Mouse (Mus musculus) MEL (cell line): ENCODE measurements around the gene Metrnl. TPM values are rescaled to one million over a fixed set of nuclear protein-coding genes. Genes with fewer than 3 reads are reported as not detected.

Source experiments
- DNase-seq: peaks from one replicate; pipeline ENCODE4 v3.0.0; 2011; ENCODE audit warnings: low read depth, low spot score
- H3K27ac ChIP-seq: 2 replicates; pipeline ENCODE4 v1.5.1; 2012; ENCODE audit warnings: low read depth, mild to moderate bottlenecking, control low read depth, low read length, moderate library complexity; ENCODE audit not compliant: control insufficient read depth
- H3K27me3 ChIP-seq, 2 experiments: fragments of 150-350 bp in 1 of 2; sonication (generic) in 1 of 2; 2 replicates each; pipeline ENCODE4 v1.6.1; 2012; ENCODE audit warnings: low read length in 2 of 2, mild to moderate bottlenecking in 2 of 2, improper control_type of control experiment in 1 of 2, moderate library complexity in 1 of 2; ENCODE audit not compliant: insufficient read depth in 2 of 2, control insufficient read depth in 1 of 2
- H3K36me3 ChIP-seq, 2 experiments: 2 replicates each; pipeline ENCODE4 v1.6.1; 2012 to 2014; ENCODE audit warnings: low read length in 2 of 2, improper control_type of control experiment in 1 of 2, inconsistent platforms in 1 of 2, mild to moderate bottlenecking in 1 of 2; ENCODE audit not compliant: insufficient read depth in 2 of 2, control insufficient read depth in 1 of 2
- H3K4me1 ChIP-seq, 2 experiments: fragments of 150-350 bp in 1 of 2; sonication (generic) in 1 of 2; 2 replicates each; pipeline ENCODE4 v1.6.1; 2012; ENCODE audit warnings: low read length in 2 of 2, improper control_type of control experiment in 1 of 2, mild to moderate bottlenecking in 1 of 2; ENCODE audit not compliant: insufficient read depth in 2 of 2, control insufficient read depth in 1 of 2
- H3K4me3 ChIP-seq, 2 experiments: fragments of 150-350 bp in 1 of 2; sonication (generic) in 1 of 2; 2 replicates each; pipeline ENCODE4 v1.5.1; 2012; ENCODE audit warnings: low read depth in 2 of 2, low read length in 2 of 2, mild to moderate bottlenecking in 2 of 2, moderate library complexity in 2 of 2, control low read depth in 1 of 2, improper control_type of control experiment in 1 of 2; ENCODE audit not compliant: control insufficient read depth in 1 of 2, insufficient read depth in 1 of 2
- H3K79me2 ChIP-seq: 2 replicates; pipeline ENCODE4 v1.6.1; 2012; ENCODE audit warnings: mild to moderate bottlenecking, low read length, moderate library complexity; ENCODE audit not compliant: control insufficient read depth, poor library complexity, insufficient read depth
- H3K9ac ChIP-seq: 2 replicates; pipeline ENCODE4 v1.6.1; 2012; ENCODE audit warnings: low read depth, mild to moderate bottlenecking, control low read depth, low read length, moderate library complexity; ENCODE audit not compliant: control insufficient read depth, poor library complexity, severe bottlenecking
- H3K9me3 ChIP-seq: fragments of 150-350 bp; sonication (generic); replicated peaks from 2 replicates; pipeline ENCODE4 v1.6.1; 2012; ENCODE audit warnings: mild to moderate bottlenecking, low read length, improper control_type of control experiment, moderate library complexity; ENCODE audit not compliant: insufficient read depth
- BHLHE40 ChIP-seq: IDR thresholded peaks from 2 replicates; pipeline ENCODE4 v1.6.1; 2012; ENCODE audit warnings: low read depth, mild to moderate bottlenecking, inconsistent platforms, low read length, improper control_type of control experiment, borderline replicate concordance
- CHD2 ChIP-seq: IDR thresholded peaks from 2 replicates; pipeline ENCODE4 v1.6.1; 2011; ENCODE audit warnings: low read length, improper control_type of control experiment
- CTCF ChIP-seq, 3 experiments: IDR thresholded peaks in 2 of 3; conservative IDR thresholded peaks in 1 of 3; 2 replicates each; pipeline ENCODE4 v1.5.1; 2011 to 2012; ENCODE audit warnings: low read length in 3 of 3, low read depth in 2 of 3, mild to moderate bottlenecking in 2 of 3, improper control_type of control experiment in 1 of 3, inconsistent platforms in 1 of 3, mixed read lengths in 1 of 3, moderate library complexity in 1 of 3; ENCODE audit not compliant: control insufficient read depth in 1 of 3, insufficient read depth in 1 of 3, poor library complexity in 1 of 3, severe bottlenecking in 1 of 3
- E2F4 ChIP-seq: IDR thresholded peaks from 2 replicates; pipeline ENCODE4 v1.6.1; 2011; ENCODE audit warnings: low read depth, low read length, improper control_type of control experiment, borderline replicate concordance
- ELF1 ChIP-seq: IDR thresholded peaks from 2 replicates; pipeline ENCODE4 v1.6.1; 2014; ENCODE audit warnings: low read depth, mild to moderate bottlenecking, inconsistent platforms, low read length, improper control_type of control experiment, moderate library complexity
- EP300 ChIP-seq, 2 experiments: IDR thresholded peaks; 2 replicates each; pipeline ENCODE4 v1.6.1; 2011; ENCODE audit warnings: improper control_type of control experiment in 2 of 2, low read length in 2 of 2, low read depth in 1 of 2, mild to moderate bottlenecking in 1 of 2
- ETS1 ChIP-seq: IDR thresholded peaks from 2 replicates; pipeline ENCODE4 v1.6.1; 2012; ENCODE audit warnings: low read depth, mild to moderate bottlenecking, inconsistent platforms, low read length, improper control_type of control experiment, moderate library complexity
- GABPA ChIP-seq: IDR thresholded peaks from 2 replicates; pipeline ENCODE4 v1.6.1; 2012; ENCODE audit warnings: low read depth, mild to moderate bottlenecking, inconsistent platforms, low read length, improper control_type of control experiment, moderate library complexity
- GATA1 ChIP-seq: IDR thresholded peaks from 2 replicates; pipeline ENCODE4 v1.6.1; 2011; ENCODE audit warnings: low read depth, low read length, improper control_type of control experiment
- HCFC1 ChIP-seq: IDR thresholded peaks from 2 replicates; pipeline ENCODE4 v1.6.1; 2012; ENCODE audit warnings: low read depth, mild to moderate bottlenecking, inconsistent platforms, low read length, improper control_type of control experiment, moderate library complexity
- JUND ChIP-seq: IDR thresholded peaks from 2 replicates; pipeline ENCODE4 v1.6.1; 2011; ENCODE audit warnings: low read depth, mild to moderate bottlenecking, improper control_type of control experiment, low read length
- KAT2A ChIP-seq: conservative IDR thresholded peaks from 2 replicates; pipeline ENCODE4 v1.6.1; 2012; ENCODE audit warnings: low read depth, low read length, improper control_type of control experiment, inconsistent platforms
- MAFK ChIP-seq: IDR thresholded peaks from 2 replicates; pipeline ENCODE4 v1.6.1; 2011; ENCODE audit warnings: low read depth, mild to moderate bottlenecking, low read length, improper control_type of control experiment, borderline replicate concordance
- MAX ChIP-seq: IDR thresholded peaks from 2 replicates; pipeline ENCODE4 v1.6.1; 2011; ENCODE audit warnings: low read length, improper control_type of control experiment
- MEF2A ChIP-seq: IDR thresholded peaks from 2 replicates; pipeline ENCODE4 v1.6.1; 2014; ENCODE audit warnings: low read depth, mild to moderate bottlenecking, inconsistent platforms, low read length, improper control_type of control experiment; ENCODE audit not compliant: poor library complexity, insufficient replicate concordance, severe bottlenecking; ENCODE audit errors: extremely low read depth
- MYB ChIP-seq: IDR thresholded peaks from 2 replicates; pipeline ENCODE4 v1.6.1; 2011; ENCODE audit warnings: mild to moderate bottlenecking, low read depth, low read length, improper control_type of control experiment
- NELFE ChIP-seq: IDR thresholded peaks from 2 replicates; pipeline ENCODE4 v1.6.1; 2011; ENCODE audit warnings: low read depth, low read length, improper control_type of control experiment
- NRF1 ChIP-seq: IDR thresholded peaks from 2 replicates; pipeline ENCODE4 v1.6.1; 2014; ENCODE audit warnings: low read depth, mild to moderate bottlenecking, inconsistent platforms, low read length, improper control_type of control experiment, moderate library complexity; ENCODE audit not compliant: poor library complexity, insufficient read depth, severe bottlenecking
- POLR2A ChIP-seq, 2 experiments: IDR thresholded peaks; 2 replicates each; pipeline ENCODE4 v1.6.1; 2011 to 2012; ENCODE audit warnings: low read length in 2 of 2, mild to moderate bottlenecking in 2 of 2, control low read depth in 1 of 2, improper control_type of control experiment in 1 of 2, low read depth in 1 of 2, moderate library complexity in 1 of 2; ENCODE audit not compliant: control insufficient read depth in 1 of 2, insufficient read depth in 1 of 2, poor library complexity in 1 of 2
- POLR2AphosphoS2 ChIP-seq: IDR thresholded peaks from 2 replicates; pipeline ENCODE4 v1.6.1; 2011; ENCODE audit warnings: low read length, improper control_type of control experiment
- POLR2AphosphoS5 ChIP-seq: IDR thresholded peaks from 2 replicates; pipeline ENCODE4 v1.6.1; 2012; ENCODE audit warnings: low read depth, borderline replicate concordance, mild to moderate bottlenecking, inconsistent platforms, low read length, moderate library complexity, mixed read lengths
- RCOR1 ChIP-seq: IDR thresholded peaks from 2 replicates; pipeline ENCODE4 v1.6.1; 2012; ENCODE audit warnings: low read depth, mild to moderate bottlenecking, inconsistent platforms, low read length, improper control_type of control experiment
- SIN3A ChIP-seq: IDR thresholded peaks from 2 replicates; pipeline ENCODE4 v1.6.1; 2012; ENCODE audit warnings: low read length, improper control_type of control experiment, inconsistent platforms
- SMC3 ChIP-seq: IDR thresholded peaks from 2 replicates; pipeline ENCODE4 v1.6.1; 2011; ENCODE audit warnings: low read depth, low read length, improper control_type of control experiment
- TBP ChIP-seq: IDR thresholded peaks from 2 replicates; pipeline ENCODE4 v1.8.0; 2011; ENCODE audit warnings: low read depth, low read length, improper control_type of control experiment
- TCF12 ChIP-seq: IDR thresholded peaks from 2 replicates; pipeline ENCODE4 v1.6.1; 2014; ENCODE audit warnings: low read depth, mild to moderate bottlenecking, inconsistent platforms, low read length, improper control_type of control experiment, moderate library complexity
- UBTF ChIP-seq: IDR thresholded peaks from 2 replicates; pipeline ENCODE4 v1.6.1; 2012; ENCODE audit warnings: low read depth, mild to moderate bottlenecking, inconsistent platforms, low read length, improper control_type of control experiment, moderate library complexity, borderline replicate concordance; ENCODE audit not compliant: insufficient read depth
- USF1 ChIP-seq: IDR thresholded peaks from 2 replicates; pipeline ENCODE4 v1.6.1; 2014; ENCODE audit warnings: low read depth, mild to moderate bottlenecking, inconsistent platforms, low read length, improper control_type of control experiment, moderate library complexity
- USF2 ChIP-seq, 2 experiments: IDR thresholded peaks; 2 replicates each; pipeline ENCODE4 v1.6.1; 2011 to 2012; ENCODE audit warnings: improper control_type of control experiment in 2 of 2, low read length in 2 of 2, borderline replicate concordance in 1 of 2, inconsistent platforms in 1 of 2, low read depth in 1 of 2, mild to moderate bottlenecking in 1 of 2; ENCODE audit not compliant: insufficient read depth in 1 of 2
- ZC3H11A ChIP-seq: IDR thresholded peaks from 2 replicates; pipeline ENCODE4 v1.6.1; 2012; ENCODE audit warnings: low read depth, mild to moderate bottlenecking, inconsistent platforms, low read length, improper control_type of control experiment
- ZMIZ1 ChIP-seq: IDR thresholded peaks from 2 replicates; pipeline ENCODE4 v1.6.1; 2012; ENCODE audit warnings: low read depth, mild to moderate bottlenecking, inconsistent platforms, low read length, improper control_type of control experiment, moderate library complexity
- ZNF384 ChIP-seq: IDR thresholded peaks from 2 replicates; pipeline ENCODE4 v1.6.1; 2012; ENCODE audit warnings: low read depth, mild to moderate bottlenecking, inconsistent platforms, low read length, improper control_type of control experiment
- polyA plus RNA-seq, 2 experiments: library from polyadenylated mRNA; stranded (reverse) in 1 of 2; unstranded in 1 of 2; fragments of >175 nt in 1 of 2; fragments of >200 nt in 1 of 2; gene quantifications; 2 replicates each; pipeline versions ENCODE4 v1.2.1 to v1.2.4; 2012; ENCODE audit warnings: low replicate concordance in 2 of 2, low read depth in 1 of 2; ENCODE audit not compliant: insufficient read length in 2 of 2, insufficient read depth in 1 of 2, missing spikeins in 1 of 2
- total RNA-seq: library from RNA; depleted of rRNA; stranded (reverse); fragments of 300-350 nt; gene quantifications from 2 replicates; pipeline ENCODE4 v1.2.3, GENCODE M21; 2012

Metrnl gene
- total and polyA plus RNA-seq, 3 experiments: 2.7 to 2.9 TPM; not detected in 1

- TF ChIP-seq MYB (no peak), SMC3 (no peak), ETS1 (peak; percentile 47; the same call in 1 of the 2 replicates)
These were observed 28.9 kb upstream of the Metrnl start (continued) for GRCm38 (mm10) chr11:121672312-121672989.

DNA sequence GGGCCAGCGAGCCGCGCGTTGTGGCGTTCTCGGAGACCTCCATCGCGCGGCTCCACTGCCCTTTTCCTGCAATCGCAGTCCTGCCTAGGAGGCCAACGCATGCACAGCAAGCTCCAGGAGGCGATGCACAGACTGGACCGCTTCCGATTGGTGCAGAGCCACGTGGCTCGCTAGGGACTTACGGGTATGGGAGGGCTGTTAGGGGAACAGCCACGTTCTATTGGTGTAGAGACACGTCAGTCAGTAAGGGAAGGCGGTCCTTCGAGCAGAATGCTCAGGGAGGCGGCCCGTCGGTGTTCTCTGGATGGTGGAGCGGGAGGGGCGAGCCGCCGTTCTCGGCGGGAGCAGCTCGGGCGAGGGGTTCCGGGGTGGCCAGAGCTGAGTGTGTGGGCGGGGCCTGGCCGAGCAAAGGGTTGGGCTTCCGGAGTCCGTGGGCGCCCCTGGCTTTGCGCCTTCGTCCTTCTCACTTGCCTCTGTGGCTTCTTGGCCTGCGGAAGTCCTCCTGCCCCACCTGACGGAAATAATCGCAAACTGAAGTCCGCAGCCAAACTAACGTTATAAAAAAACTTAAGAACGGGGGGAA lies 28.3 kb upstream of the Metrnl start, which contains the start of gene B3gntl1:
Gene B3gntl1, minus strand, starts transcription at position 164 of the 583 bp plus-strand sequence.
- peak within 1 kb of the TSS; percentile 79 for H3K27ac ChIP-seq
- peak within 1 kb of the TSS; percentile 70 for H3K9ac ChIP-seq
- DNase-seq: peak; percentile 100
- H3K4me1 ChIP-seq: peaks cover 6 to 8% of the 10 kb centered on the region in 2 experiments
- peak within 1 kb of the TSS; percentile 70 to 81 for H3K4me3 ChIP-seq
- peaks cover 0 to 9% of the 10 kb centered on the region in 2 experiments; a peak in 2 of 4 replicates for H3K36me3 ChIP-seq
- no peaks in the 10 kb centered on the region for H3K9me3 ChIP-seq
- H3K79me2 ChIP-seq: no peaks in the 10 kb centered on the region; the same call in 1 of the 2 replicates
- no peaks in the 10 kb centered on the region for H3K27me3 ChIP-seq
- TF ChIP-seq HCFC1 (peak; percentile 77), ELF1 (peak; percentile 91), CTCF (IDR thresholded peaks at IDR 0.05 in 2 of 3, conservative IDR thresholded peaks at IDR 0.05 in 1 of 3; ENCODE audit: control insufficient read depth in 1 of 3, insufficient read depth in 1 of 3, low read depth in 2 of 3, low read length in 3 of 3, poor library complexity in 1 of 3, severe bottlenecking in 1 of 3) (peak in 1 of 3 experiments; percentile 24; a peak in 3 of 6 replicates), GATA1 (peak; percentile 13; the same call in 1 of the 2 replicates), POLR2AphosphoS2 (peak; percentile 95), MYB (no peak), ETS1 (peak; percentile 67), USF2 (IDR thresholded peaks at IDR 0.05; ENCODE audit: borderline replicate concordance in 1 of 2, insufficient read depth in 1 of 2, low read depth in 1 of 2, low read length in 2 of 2) (peak; percentile 67 to 81), MAFK (no peak), USF1 (peak; percentile 96), NRF1 (peak; percentile 71), E2F4 (peak; percentile 81; the same call in 1 of the 2 replicates), POLR2A (IDR thresholded peaks at IDR 0.05; ENCODE audit: control insufficient read depth in 1 of 2, insufficient read depth in 1 of 2, low read depth in 1 of 2, low read length in 2 of 2, poor library complexity in 1 of 2) (peak; percentile 61 to 97; a peak in 2 of 4 replicates), MAX (peak; percentile 99), BHLHE40 (peak; percentile 69), UBTF (no peak), NELFE (peak; percentile 95), EP300 (IDR thresholded peaks at IDR 0.05; ENCODE audit: low read depth in 1 of 2, low read length in 2 of 2) (peak in 1 of 2 experiments; percentile 53; a peak in 2 of 4 replicates), KAT2A (peak; percentile 58), TCF12 (peak; percentile 70; the same call in 1 of the 2 replicates), ZC3H11A (no peak), JUND (no peak), ZNF384 (peak; percentile 63; the same call in 1 of the 2 replicates), RCOR1 (no peak), CHD2 (peak; percentile 82), GABPA (peak; percentile 57; the same call in 1 of the 2 replicates), POLR2AphosphoS5 (no peak), ZMIZ1 (peak; percentile 94), TBP (peak; percentile 84), MEF2A (no peak), SIN3A (peak; percentile 93)
